Mouse (Mus musculus) stomach, postnatal 0 days (tissue): ENCODE results near the gene Ccdc169. TPM values are rescaled to one million over a fixed set of nuclear protein-coding genes. Genes with fewer than 3 reads are reported as not detected.

ENCODE experiments used
- ATAC-seq: fragments of 200-750 bp; cut with Nextera tagmentation; 2 replicates; pipeline ENCODE4 v1.8.0; 2017; ENCODE audit not compliant: low FRiP score, low TSS enrichment
- DNase-seq: peaks from one replicate; pipeline ENCODE4 v3.0.0-alpha.2; 2016; ENCODE audit warnings: low spot score
- H3K27ac ChIP-seq: fragments of 300-500 bp; sonication (generic); replicated peaks from 2 replicates; pipeline ENCODE4 v1.5.1; 2014; ENCODE audit warnings: mild to moderate bottlenecking, control low read depth
- H3K27me3 ChIP-seq: fragments of 300-500 bp; sonication (generic); 2 replicates; pipeline ENCODE4 v1.6.1; 2014; ENCODE audit warnings: low read length; ENCODE audit not compliant: control insufficient read depth, insufficient read depth
- H3K36me3 ChIP-seq: fragments of 300-500 bp; sonication (generic); 2 replicates; pipeline ENCODE4 v1.6.1; 2014; ENCODE audit warnings: low read length, mixed read lengths; ENCODE audit not compliant: control insufficient read depth, insufficient read depth
- H3K4me1 ChIP-seq: fragments of 300-500 bp; sonication (generic); replicated peaks from 2 replicates; pipeline ENCODE4 v1.6.1; 2014; ENCODE audit warnings: antibody characterized with exemption; ENCODE audit not compliant: control insufficient read depth, insufficient read depth
- H3K4me2 ChIP-seq: fragments of 300-500 bp; sonication (generic); replicated peaks from 2 replicates; pipeline ENCODE4 v1.6.1; 2014; ENCODE audit warnings: low read depth, mild to moderate bottlenecking, control low read depth, moderate library complexity
- H3K4me3 ChIP-seq: fragments of 300-500 bp; sonication (generic); 2 replicates; pipeline ENCODE4 v1.5.1; 2014; ENCODE audit warnings: low read depth, low read length, control low read depth
- H3K9ac ChIP-seq: fragments of 300-500 bp; sonication (generic); 2 replicates; pipeline ENCODE4 v1.6.1; 2014; ENCODE audit warnings: mild to moderate bottlenecking, low read length, control low read depth, mixed read lengths
- H3K9me3 ChIP-seq: fragments of 300-500 bp; sonication (generic); 2 replicates; pipeline ENCODE4 v1.6.1; 2016; ENCODE audit warnings: low read length; ENCODE audit not compliant: control insufficient read depth
- CTCF ChIP-seq: IDR thresholded peaks from 2 replicates; pipeline ENCODE4 v1.5.1; 2016; ENCODE audit warnings: antibody characterized with exemption, low read depth, mild to moderate bottlenecking, moderate library complexity
- EP300 ChIP-seq: optimal IDR thresholded peaks from 2 replicates; pipeline ENCODE3; 2016; ENCODE audit warnings: antibody characterized with exemption
- WGBS: fragments of 180-500 bp; shearing (Covaris S2); extraction: QIAGEN DNeasy Blood & Tissue Kit; methylation state at CpG from one replicate; pipeline ENCODE4 v1.1.7; 2014; 5-methylcytosine and 5-hydroxymethylcytosine counted together
- polyA plus RNA-seq: library from polyadenylated mRNA; unstranded; fragments of >200 nt; fragmentation: Nextera tagmentation; extraction: Ambion mirVana; gene quantifications from 2 replicates; pipeline ENCODE4 v1.2.1, GENCODE M21; 2015

Ccdc169 gene
- polyA plus RNA-seq, 1 experiment from 2014 or later, result 0.05 TPM

- H3K36me3 ChIP-seq, result peaks cover 24% of the 10 kb centered on the region
- H3K4me3 ChIP-seq, result no peak overlapping the region
- H3K9me3 ChIP-seq, result no peaks in the 10 kb centered on the region
- H3K4me2 ChIP-seq, result no peak overlapping the region
- TF ChIP-seq CTCF, result no peak
- TF ChIP-seq EP300, result no peak
- no peak overlapping the region for H3K9ac ChIP-seq
- no peak for ATAC-seq
- no peak for DNase-seq
- 90% methylated on average over 4 of the region's 4 CpGs for WGBS
- no peaks in the 10 kb centered on the region for H3K4me1 ChIP-seq
- H3K27ac ChIP-seq, result no peak overlapping the region
- no peaks in the 10 kb centered on the region for H3K27me3 ChIP-seq
These were observed 7.9 kb upstream of the Ccdc169 start for GRCm38 (mm10) chr3:55129181-55129692.

GRCm38 (mm10) chr3:55131576-55132233 is 5.4 kb upstream of the Ccdc169 start:
- Histone ChIP-seq H3K4me2 (no peak overlapping the region), H3K27ac (no peak overlapping the region), H3K4me1 (no peaks in the 10 kb centered on the region), H3K9me3 (no peaks in the 10 kb centered on the region), H3K4me3 (no peak overlapping the region), H3K9ac (no peak overlapping the region), H3K36me3 (peaks cover 34% of the 10 kb centered on the region), H3K27me3 (no peaks in the 10 kb centered on the region)
- TF ChIP-seq CTCF (no peak), EP300 (no peak)
- WGBS, result 90% methylated on average over 6 of the region's 6 CpGs
- ATAC-seq (no peak), DNase-seq (no peak)

DNA sequence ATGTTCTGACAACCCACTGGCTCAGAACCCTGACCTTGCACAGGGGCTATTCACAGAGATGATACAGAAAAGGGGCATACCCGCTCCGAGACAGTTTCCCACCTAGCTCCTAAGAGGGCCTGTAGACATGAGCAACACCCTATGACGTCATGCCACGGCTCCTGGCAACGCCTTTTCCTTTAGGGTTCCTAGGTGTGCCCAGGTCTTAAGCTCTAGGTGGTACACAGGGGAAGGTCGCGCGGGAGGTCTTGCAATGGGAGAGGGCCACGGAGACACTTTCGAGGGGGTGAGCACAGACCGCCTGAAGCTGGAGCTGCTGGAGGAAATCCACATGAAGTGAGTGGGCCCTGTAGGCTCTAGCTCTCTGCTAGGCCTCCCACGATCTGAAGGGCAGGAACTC is 2.7 kb downstream of the Ccdc169 start:
- no peak overlapping the region for H3K4me3 ChIP-seq
- no peak overlapping the region for H3K4me2 ChIP-seq
- ATAC-seq (no peak), DNase-seq (no peak)
- no peaks in the 10 kb centered on the region for H3K4me1 ChIP-seq
- H3K27ac ChIP-seq, result no peak overlapping the region
- H3K9me3 ChIP-seq, result no peaks in the 10 kb centered on the region
- WGBS, result 92% methylated on average over 12 of the region's 12 CpGs
- TF ChIP-seq CTCF (no peak), EP300 (no peak)
- no peak overlapping the region for H3K9ac ChIP-seq
- peaks cover 6% of the 10 kb centered on the region; the same call in 1 of the 2 replicates for H3K36me3 ChIP-seq
- no peaks in the 10 kb centered on the region for H3K27me3 ChIP-seq

GRCm38 (mm10) chr3:55141401-55141800 is 4.3 kb downstream of the Ccdc169 start:
- Histone ChIP-seq H3K4me1 (no peaks in the 10 kb centered on the region), H3K4me3 (no peak overlapping the region), H3K9ac (no peak overlapping the region), H3K27ac (no peak overlapping the region), H3K27me3 (no peaks in the 10 kb centered on the region), H3K36me3 (0 out of 2 replicates have a peak, but pooled peaks cover 2% of the 10 kb centered on the region), H3K9me3 (no peaks in the 10 kb centered on the region), H3K4me2 (no peak overlapping the region)
- 83% methylated on average over 2 of the region's 2 CpGs for WGBS
- ATAC-seq (no peak), DNase-seq (no peak)
- no peak for TF ChIP-seq CTCF
- no peak for TF ChIP-seq EP300

GRCm38 (mm10) chr3:55144916-55145315 is 7.8 kb downstream of the Ccdc169 start:
- H3K9me3 ChIP-seq, result no peaks in the 10 kb centered on the region
- ATAC-seq, result no peak
- H3K27ac ChIP-seq, result no peak overlapping the region
- no peaks in the 10 kb centered on the region for H3K4me1 ChIP-seq
- H3K4me3 ChIP-seq, result no peak overlapping the region
- H3K9ac ChIP-seq, result no peak overlapping the region
- no peak overlapping the region for H3K4me2 ChIP-seq
- TF ChIP-seq CTCF (no peak), EP300 (no peak)
- WGBS, result 82% methylated on average over 4 of the region's 4 CpGs
- no peak for DNase-seq
- H3K27me3 ChIP-seq, result no peaks in the 10 kb centered on the region
- H3K36me3 ChIP-seq, result no peaks in the 10 kb centered on the region

DNA sequence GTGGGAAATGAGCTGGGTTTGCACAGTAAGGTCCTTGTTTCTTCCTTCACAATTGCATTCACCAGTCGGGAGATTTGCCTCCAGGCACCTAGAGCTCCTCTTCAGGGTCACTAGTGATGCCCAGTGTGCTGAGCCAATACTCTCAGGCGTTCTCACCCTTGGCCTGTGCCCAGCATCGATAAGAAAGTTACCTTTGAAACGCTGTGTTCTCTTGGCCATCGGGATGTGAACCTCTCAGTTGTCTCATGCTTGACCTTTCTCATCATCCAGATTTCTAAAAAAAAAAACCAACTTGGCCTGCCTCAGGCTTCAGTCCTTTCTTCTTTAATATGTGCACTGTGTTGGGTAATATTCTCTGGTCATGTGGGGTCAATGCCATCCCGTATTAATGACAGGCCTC is 9.3 kb downstream of the Ccdc169 start:
- ATAC-seq (no peak), DNase-seq (no peak)
- no peak overlapping the region for H3K4me2 ChIP-seq
- no peak overlapping the region for H3K9ac ChIP-seq
- TF ChIP-seq CTCF (no peak), EP300 (no peak)
- H3K9me3 ChIP-seq, result no peaks in the 10 kb centered on the region
- no peak overlapping the region for H3K4me3 ChIP-seq
- WGBS, result 79% methylated on average over 6 of the region's 6 CpGs
- no peaks in the 10 kb centered on the region for H3K27me3 ChIP-seq
- H3K27ac ChIP-seq, result no peak overlapping the region
- H3K36me3 ChIP-seq, result no peaks in the 10 kb centered on the region
- H3K4me1 ChIP-seq, result no peaks in the 10 kb centered on the region
